Mouse (Mus musculus): ENCODE measurements around the gene Htatip2.

DNA sequence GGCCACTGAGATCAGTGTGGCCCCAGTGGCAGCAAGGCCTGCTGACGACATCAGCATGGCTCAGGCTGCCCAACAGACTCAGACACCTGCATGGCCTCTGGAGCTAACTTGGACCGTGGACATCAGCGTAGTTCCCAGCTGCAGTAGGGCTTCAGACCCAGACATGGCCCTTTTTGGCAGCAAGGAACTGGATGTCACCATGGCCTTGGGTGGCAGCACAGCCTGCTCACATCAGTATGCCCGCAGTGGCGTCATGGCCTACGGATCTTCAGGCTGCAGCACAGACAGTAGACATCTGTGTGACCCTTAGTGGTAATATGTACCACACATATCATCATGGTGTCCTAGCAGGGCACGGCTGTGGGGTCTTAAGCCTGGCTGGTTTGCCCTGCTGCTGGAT, 26.2 kb downstream of the Htatip2 start:
- TF ChIP-seq POLR2A (IDR thresholded peaks at IDR 0.05; ENCODE audit: control insufficient read depth, extremely low read depth, insufficient read depth, low read length, poor library complexity), result no peak
- TF ChIP-seq CTCF (IDR thresholded peaks at IDR 0.05; ENCODE audit: borderline replicate concordance, control insufficient read depth, extremely low read depth, insufficient read depth, low read length, poor library complexity), result no peak
